Mouse (Mus musculus) intestine, postnatal 0 days (tissue): ENCODE data around the gene Tbc1d16. TPM values are rescaled to one million over a fixed set of nuclear protein-coding genes. Genes with fewer than 3 reads are reported as not detected.

Experiments
- ATAC-seq: fragments of 200-750 bp; cut with Nextera tagmentation; 2 replicates; pipeline ENCODE4 v1.8.0; 2017; ENCODE audit warnings: mild to moderate bottlenecking, moderate TSS enrichment, moderate library complexity
- H3K27ac ChIP-seq: fragments of 300-500 bp; sonication (generic); 2 replicates; pipeline ENCODE4 v1.5.1; 2014; ENCODE audit warnings: mild to moderate bottlenecking, low read depth, low read length, moderate library complexity
- H3K27me3 ChIP-seq: fragments of 300-500 bp; sonication (generic); replicated peaks from 2 replicates; pipeline ENCODE4 v1.6.1; 2014; ENCODE audit warnings: low read length, mixed read lengths; ENCODE audit not compliant: control insufficient read depth, insufficient read depth
- H3K36me3 ChIP-seq: fragments of 300-500 bp; sonication (generic); 2 replicates; pipeline ENCODE4 v1.6.1; 2014; ENCODE audit warnings: mild to moderate bottlenecking, moderate library complexity; ENCODE audit not compliant: control insufficient read depth, insufficient read depth
- H3K4me1 ChIP-seq: fragments of 300-500 bp; sonication (generic); replicated peaks from 2 replicates; pipeline ENCODE4 v1.6.1; 2014; ENCODE audit warnings: antibody characterized with exemption, low read length, mixed read lengths; ENCODE audit not compliant: control insufficient read depth, insufficient read depth
- H3K4me2 ChIP-seq: fragments of 300-500 bp; sonication (generic); replicated peaks from 2 replicates; pipeline ENCODE4 v1.6.1; 2014; ENCODE audit warnings: low read depth, mild to moderate bottlenecking, moderate library complexity
- H3K4me3 ChIP-seq: fragments of 300-500 bp; sonication (generic); 2 replicates; pipeline ENCODE4 v1.5.1; 2014; ENCODE audit warnings: low read depth, low read length
- H3K9ac ChIP-seq: fragments of 300-500 bp; sonication (generic); 2 replicates; pipeline ENCODE4 v1.6.1; 2014; ENCODE audit warnings: mild to moderate bottlenecking, low read depth, low read length
- H3K9me3 ChIP-seq: fragments of 300-500 bp; sonication (generic); 2 replicates; pipeline ENCODE4 v1.6.1; 2016; ENCODE audit warnings: mixed run types; ENCODE audit not compliant: control insufficient read depth
- CTCF ChIP-seq: sonication (generic); IDR thresholded peaks from 2 replicates; pipeline ENCODE4 v1.5.1; 2016; ENCODE audit warnings: low read depth, mild to moderate bottlenecking, control low read depth, antibody characterized with exemption, moderate library complexity
- WGBS: fragments of 180-500 bp; shearing (Covaris S2); extraction: QIAGEN DNeasy Blood & Tissue Kit; methylation state at CpG from one replicate; pipeline ENCODE4 v1.1.7; 2014; 5-methylcytosine and 5-hydroxymethylcytosine counted together
- polyA plus RNA-seq: library from polyadenylated mRNA; unstranded; fragments of >200 nt; fragmentation: Nextera tagmentation; extraction: Ambion mirVana; gene quantifications from 2 replicates; pipeline ENCODE4 v1.2.1, GENCODE M21; 2015

The Tbc1d16 gene
- polyA plus RNA-seq, 1 experiment from 2014 or later = 3.8 TPM

DNA sequence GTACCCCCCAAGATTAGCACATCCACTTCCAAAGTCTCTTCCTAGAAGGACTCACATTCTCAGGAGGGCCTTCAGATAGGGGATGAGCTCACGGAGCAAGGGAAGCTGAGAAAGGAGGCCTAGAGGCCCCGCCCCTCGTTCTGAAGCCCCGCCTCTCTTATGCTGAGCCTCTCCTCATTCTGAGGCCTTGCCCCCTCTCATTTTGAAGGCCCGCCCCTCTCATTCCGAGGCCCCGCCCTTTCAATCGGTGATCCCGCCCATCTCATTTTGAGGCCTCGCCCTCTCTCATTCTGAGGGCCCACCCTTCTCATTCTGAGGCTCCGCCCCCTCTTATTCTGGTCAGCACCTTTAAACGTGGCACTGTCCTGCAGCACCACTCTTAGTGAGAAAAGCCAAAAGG lies 82.2 kb downstream of the Tbc1d16 start:
- H3K9me3 ChIP-seq = no peaks in the 10 kb centered on the region
- no peak overlapping the region for H3K4me3 ChIP-seq
- no peaks in the 10 kb centered on the region for H3K27me3 ChIP-seq
- no peak overlapping the region for H3K27ac ChIP-seq
- 43% methylated on average over 12 of the region's 12 CpGs for WGBS
- no peak for TF ChIP-seq CTCF
- peaks cover 30% of the 10 kb centered on the region; the same call in 1 of the 2 replicates for H3K36me3 ChIP-seq
- peak; percentile 17 for ATAC-seq
- H3K4me2 ChIP-seq = no peak overlapping the region
- no peaks in the 10 kb centered on the region for H3K4me1 ChIP-seq
- no peak overlapping the region for H3K9ac ChIP-seq

DNA sequence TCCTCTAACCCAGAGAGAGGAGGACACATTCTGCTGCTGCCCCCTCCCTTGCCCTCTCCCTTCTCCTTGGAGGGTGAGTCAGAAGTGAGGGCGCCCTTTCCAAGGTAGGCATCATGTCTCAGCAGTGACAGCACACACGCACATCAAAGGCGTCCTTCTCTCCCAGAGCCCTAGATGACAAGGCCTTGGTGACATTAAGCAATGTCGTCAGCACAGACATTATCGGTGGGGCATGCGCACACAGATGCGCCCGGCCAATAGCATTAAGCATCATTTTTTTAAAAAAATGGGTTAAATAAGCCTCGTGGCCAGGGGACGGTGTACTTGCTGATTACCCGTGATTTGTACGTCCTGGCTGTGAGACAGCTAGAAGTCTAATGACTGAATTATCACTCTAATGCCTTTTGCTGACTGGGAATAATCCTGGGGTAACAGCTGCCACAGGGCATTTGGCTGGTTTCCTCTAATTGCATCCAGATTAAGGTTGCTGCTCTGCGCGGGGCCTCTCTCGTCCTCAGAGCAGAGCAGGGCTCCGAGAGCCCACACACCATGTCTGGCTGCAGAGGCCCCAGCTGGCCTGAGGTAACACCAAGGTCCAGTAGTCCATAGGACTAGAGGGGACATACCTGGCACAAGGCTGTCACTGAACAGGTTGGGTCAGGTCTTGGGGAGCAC lies 83.4 kb downstream of the Tbc1d16 start:
- Histone ChIP-seq H3K4me2 (no peak overlapping the region), H3K27me3 (no peaks in the 10 kb centered on the region), H3K4me1 (no peaks in the 10 kb centered on the region), H3K36me3 (peaks cover 23% of the 10 kb centered on the region; the same call in 1 of the 2 replicates), H3K9me3 (no peaks in the 10 kb centered on the region), H3K4me3 (no peak overlapping the region), H3K9ac (no peak overlapping the region), H3K27ac (no peak overlapping the region)
- ATAC-seq = no peak
- TF ChIP-seq CTCF = no peak
- 78% methylated on average over 16 of the region's 16 CpGs for WGBS

GRCm38 (mm10) chr11:119143376-119144002 lies 84.8 kb downstream of the Tbc1d16 start:
- no peaks in the 10 kb centered on the region for H3K9me3 ChIP-seq
- peaks cover 12% of the 10 kb centered on the region; the same call in 1 of the 2 replicates for H3K36me3 ChIP-seq
- no peak overlapping the region for H3K4me3 ChIP-seq
- no peak overlapping the region for H3K27ac ChIP-seq
- ATAC-seq = no peak
- TF ChIP-seq CTCF = no peak
- no peak overlapping the region for H3K9ac ChIP-seq
- no peaks in the 10 kb centered on the region for H3K27me3 ChIP-seq
- no peak overlapping the region for H3K4me2 ChIP-seq
- WGBS = 87% methylated on average over 16 of the region's 16 CpGs
- no peaks in the 10 kb centered on the region for H3K4me1 ChIP-seq

- 87% methylated on average over 8 of the region's 8 CpGs for WGBS
- H3K27me3 ChIP-seq = no peaks in the 10 kb centered on the region
- ATAC-seq = no peak
- H3K9ac ChIP-seq = no peak overlapping the region
- no peaks in the 10 kb centered on the region for H3K9me3 ChIP-seq
- H3K4me1 ChIP-seq = no peaks in the 10 kb centered on the region
- no peak overlapping the region for H3K27ac ChIP-seq
- H3K4me2 ChIP-seq = no peak overlapping the region
- H3K4me3 ChIP-seq = no peak overlapping the region
- TF ChIP-seq CTCF = no peak
- peaks cover 6% of the 10 kb centered on the region; the same call in 1 of the 2 replicates for H3K36me3 ChIP-seq
These were observed 85.7 kb downstream of the Tbc1d16 start for GRCm38 (mm10) chr11:119142615-119143014.

DNA sequence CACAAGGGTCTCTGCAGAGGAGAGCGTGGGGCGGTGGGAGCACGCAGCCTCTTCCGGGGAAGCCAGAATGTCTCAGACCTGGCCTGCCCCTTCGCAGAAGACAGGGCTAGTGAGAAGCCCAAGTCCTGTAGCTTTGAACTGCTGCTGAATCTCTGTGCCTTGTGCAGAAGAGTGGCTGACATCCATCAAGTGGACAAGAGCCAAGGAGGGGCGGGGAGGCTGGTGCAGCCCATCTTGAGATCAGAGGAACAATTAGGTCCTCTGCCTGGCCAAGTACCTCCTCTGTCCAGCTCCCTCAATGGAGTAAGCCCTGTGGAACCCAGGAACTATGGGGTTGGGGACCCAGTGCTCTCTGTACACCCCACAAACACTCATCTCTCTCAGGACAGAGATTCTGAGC lies 89.3 kb downstream of the Tbc1d16 start:
- ATAC-seq = no peak
- H3K27me3 ChIP-seq = no peaks in the 10 kb centered on the region
- WGBS = 86% methylated on average over 6 of the region's 6 CpGs
- no peaks in the 10 kb centered on the region for H3K9me3 ChIP-seq
- H3K27ac ChIP-seq = no peak overlapping the region
- no peak overlapping the region for H3K4me2 ChIP-seq
- no peaks in the 10 kb centered on the region for H3K36me3 ChIP-seq
- H3K4me3 ChIP-seq = no peak overlapping the region
- H3K9ac ChIP-seq = no peak overlapping the region
- no peak for TF ChIP-seq CTCF
- H3K4me1 ChIP-seq = peaks cover 11% of the 10 kb centered on the region

GRCm38 (mm10) chr11:119138205-119138604 lies 90.1 kb downstream of the Tbc1d16 start:
- Histone ChIP-seq H3K36me3 (no peaks in the 10 kb centered on the region), H3K4me2 (no peak overlapping the region), H3K27ac (no peak overlapping the region), H3K4me1 (peaks cover 14% of the 10 kb centered on the region), H3K27me3 (no peaks in the 10 kb centered on the region), H3K9me3 (no peaks in the 10 kb centered on the region), H3K9ac (no peak overlapping the region), H3K4me3 (no peak overlapping the region)
- 48% methylated on average over 9 of the region's 9 CpGs for WGBS
- TF ChIP-seq CTCF = no peak
- ATAC-seq = no peak
